Mouse (Mus musculus): ENCODE data around the gene Gipc3.
A peak's percentile ranks its signal among the peaks of the same experiment; 100 is the strongest.

Gene Gipc3

GRCm38 (mm10) chr10:81342686-81343505 lies at the start of gene Gipc3:
Gene Gipc3 (minus strand): TSS chr10:81343266.
- DNase-seq (ENCODE audit: low spot score): no peak

- no peak for DNase-seq (ENCODE audit: low spot score)
Observed at GRCm38 (mm10) chr10:81392781-81393185, 49.7 kb upstream of the Gipc3 start, which contains the start of gene Smim24. Gene Smim24 (plus strand): TSS chr10:81393051.

- DNase-seq (ENCODE audit: low spot score): no peak
Observed at GRCm38 (mm10) chr10:81392270-81392669, 49.2 kb upstream of the Gipc3 start.

- no peak for DNase-seq (ENCODE audit: low spot score)
Observed at GRCm38 (mm10) chr10:81390678-81390965, 47.6 kb upstream of the Gipc3 start.

- peak; percentile 75 for DNase-seq (ENCODE audit: low spot score)
Observed at GRCm38 (mm10) chr10:81389801-81390677, 47.0 kb upstream of the Gipc3 start.

- no peak for DNase-seq (ENCODE audit: low spot score)
Observed at GRCm38 (mm10) chr10:81389373-81389772, 46.3 kb upstream of the Gipc3 start.

GRCm38 (mm10) chr10:81388505-81389055 lies 45.5 kb upstream of the Gipc3 start, which contains the start of gene Gm48552:
Gene Gm48552 (plus strand): TSS chr10:81389005.
- no peak for DNase-seq (ENCODE audit: low spot score)

- no peak for DNase-seq (ENCODE audit: low spot score)
Observed at GRCm38 (mm10) chr10:81387716-81388115, 44.6 kb upstream of the Gipc3 start.

GRCm38 (mm10) chr10:81385603-81386306 lies 42.7 kb upstream of the Gipc3 start:
- DNase-seq (ENCODE audit: low spot score): no peak

- no peak for DNase-seq (ENCODE audit: low spot score)
Observed at GRCm38 (mm10) chr10:81384605-81384982, 41.5 kb upstream of the Gipc3 start.

- DNase-seq (ENCODE audit: low spot score): peak; percentile 98
Observed at GRCm38 (mm10) chr10:81383802-81384604, 40.9 kb upstream of the Gipc3 start, which contains the start of the genes Dohh and Gm48551. Gene Dohh (plus strand): TSS chr10:81384428. Gene Gm48551 (plus strand): TSS chr10:81384466.

GRCm38 (mm10) chr10:81382039-81382438 lies 39.0 kb upstream of the Gipc3 start:
- DNase-seq (ENCODE audit: low spot score): no peak

GRCm38 (mm10) chr10:81379809-81380378 lies 36.8 kb upstream of the Gipc3 start:
- no peak for DNase-seq (ENCODE audit: low spot score)

GRCm38 (mm10) chr10:81379183-81379553 lies 36.1 kb upstream of the Gipc3 start:
- no peak for DNase-seq (ENCODE audit: low spot score)

- DNase-seq (ENCODE audit: low spot score): peak; percentile 100
Observed at GRCm38 (mm10) chr10:81378553-81379182, 35.6 kb upstream of the Gipc3 start.

- DNase-seq (ENCODE audit: low spot score): no peak
Observed at GRCm38 (mm10) chr10:81377793-81378552, 34.9 kb upstream of the Gipc3 start, which contains the start of gene Fzr1. Gene Fzr1 (minus strand): TSS chr10:81378516.

- DNase-seq (ENCODE audit: low spot score): no peak
Observed at GRCm38 (mm10) chr10:81377362-81377664, 34.2 kb upstream of the Gipc3 start.

- no peak for DNase-seq (ENCODE audit: low spot score)
Observed at GRCm38 (mm10) chr10:81376561-81377361, 33.7 kb upstream of the Gipc3 start.

- no peak for DNase-seq (ENCODE audit: low spot score)
Observed at GRCm38 (mm10) chr10:81375322-81375721, 32.3 kb upstream of the Gipc3 start.
